Mouse (Mus musculus) gastrocnemius, adult 18-20 months (tissue): ENCODE results near the gene Angpt4. TPM values are rescaled to one million over a fixed set of nuclear protein-coding genes. Genes with fewer than 3 reads are reported as not detected.

Experiments
- DNase-seq: peaks from one replicate; pipeline ENCODE4 v3.0.0; 2021; ENCODE audit warnings: low spot score
- total RNA-seq, 2 experiments: library from RNA; stranded (reverse); gene quantifications; 2 replicates each; pipeline ENCODE4 v1.2.3; 2021

The Angpt4 gene
- total RNA-seq, 2 experiments from 2014 or later, result 0.18 to 0.24 TPM

- DNase-seq, result no peak
Measured at GRCm38 (mm10) chr2:151961284-151962196, 50.5 kb downstream of the Angpt4 start.

GRCm38 (mm10) chr2:151962474-151962873, 51.5 kb downstream of the Angpt4 start:
- peak; percentile 27 for DNase-seq

- no peak for DNase-seq
Measured at GRCm38 (mm10) chr2:151963319-151963718, 52.3 kb downstream of the Angpt4 start.

- DNase-seq, result no peak
Measured at GRCm38 (mm10) chr2:151964052-151964451, 53.0 kb downstream of the Angpt4 start.

- DNase-seq, result no peak
Measured at GRCm38 (mm10) chr2:151967176-151967750, 56.3 kb downstream of the Angpt4 start.

- no peak for DNase-seq
Measured at GRCm38 (mm10) chr2:151967792-151968191, 56.8 kb downstream of the Angpt4 start.

GRCm38 (mm10) chr2:151968451-151968850, 57.4 kb downstream of the Angpt4 start:
- no peak for DNase-seq

GRCm38 (mm10) chr2:151968986-151969385, 58.0 kb downstream of the Angpt4 start:
- DNase-seq, result no peak

GRCm38 (mm10) chr2:151969396-151969795, 58.4 kb downstream of the Angpt4 start:
- DNase-seq, result no peak

GRCm38 (mm10) chr2:151970191-151971172, 59.5 kb downstream of the Angpt4 start:
- peak; percentile 62 for DNase-seq

- no peak for DNase-seq
Measured at GRCm38 (mm10) chr2:151971748-151972147, 60.7 kb downstream of the Angpt4 start.

- DNase-seq, result no peak
Measured at GRCm38 (mm10) chr2:151972880-151973594, 62.0 kb downstream of the Angpt4 start.

GRCm38 (mm10) chr2:151973595-151974562, 62.9 kb downstream of the Angpt4 start:
- no peak for DNase-seq

GRCm38 (mm10) chr2:151975295-151975694, 64.3 kb downstream of the Angpt4 start:
- DNase-seq, result no peak

- no peak for DNase-seq
Measured at GRCm38 (mm10) chr2:151976067-151976466, 65.1 kb downstream of the Angpt4 start.

GRCm38 (mm10) chr2:151977689-151978440, 66.9 kb downstream of the Angpt4 start:
- DNase-seq, result peak; percentile 86

GRCm38 (mm10) chr2:151978494-151978893, 67.5 kb downstream of the Angpt4 start:
- DNase-seq, result no peak

- peak; percentile 92 for DNase-seq
Measured at GRCm38 (mm10) chr2:151979470-151980354, 68.7 kb downstream of the Angpt4 start, which contains the start of gene Fam110a. Gene Fam110a, minus strand, starts transcription at chr2:151980219.
